Mouse (Mus musculus) left cerebral cortex, postnatal 14 days (tissue): ENCODE measurements around the gene Slc15a1. TPM values are rescaled to one million over a fixed set of nuclear protein-coding genes. Genes with fewer than 3 reads are reported as not detected.
"Not testable (repeated sequence)": the region's sequence is repeated elsewhere in the genome, so short reads cannot be mapped to it uniquely, and the experiment has no call there.

Experiments
- DNase-seq, 2 experiments: peaks; one replicate each; pipeline ENCODE4 v3.0.0; 2021 to 2022; ENCODE audit warnings: low spot score in 2 of 2, mixed read lengths in 1 of 2
- intact Hi-C: fragments of 180-260 bp; cut with DNase I; formaldehyde crosslinking; loops from one replicate; pipeline ENCODE4 v1.15.1; 2025
- total RNA-seq, 2 experiments: library from RNA; stranded (reverse); gene quantifications; 2 replicates each; pipeline ENCODE4 v1.2.3; 2021

The Slc15a1 gene
- total RNA-seq, 2 experiments from 2014 or later: 0.11 TPM

DNA sequence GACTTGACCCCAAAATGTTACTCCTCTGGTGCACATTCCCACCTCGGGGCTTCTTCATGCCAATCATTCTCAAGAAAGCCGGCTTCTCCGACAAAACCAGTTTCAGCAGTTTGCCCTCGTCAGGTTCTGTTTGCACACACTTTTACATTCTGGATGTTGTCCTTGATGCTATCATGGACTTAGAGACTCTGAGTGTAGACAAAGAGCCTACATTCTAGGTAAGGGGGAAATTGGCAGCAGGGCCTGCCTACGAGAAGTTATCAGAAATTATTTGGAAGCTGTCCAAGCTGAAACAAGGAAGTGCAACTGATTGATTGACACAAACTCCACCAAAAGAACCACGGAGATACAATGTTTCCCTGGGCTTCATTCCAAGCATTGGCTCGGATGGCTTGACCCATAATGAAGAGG lies 81.7 kb downstream of the Slc15a1 start:
- DNase-seq: no peak
- intact Hi-C loops: no loop called here

GRCm38 (mm10) chr14:121422664-121423340 lies 82.2 kb downstream of the Slc15a1 start:
- intact Hi-C loops: no loop called here
- no peak for DNase-seq

DNA sequence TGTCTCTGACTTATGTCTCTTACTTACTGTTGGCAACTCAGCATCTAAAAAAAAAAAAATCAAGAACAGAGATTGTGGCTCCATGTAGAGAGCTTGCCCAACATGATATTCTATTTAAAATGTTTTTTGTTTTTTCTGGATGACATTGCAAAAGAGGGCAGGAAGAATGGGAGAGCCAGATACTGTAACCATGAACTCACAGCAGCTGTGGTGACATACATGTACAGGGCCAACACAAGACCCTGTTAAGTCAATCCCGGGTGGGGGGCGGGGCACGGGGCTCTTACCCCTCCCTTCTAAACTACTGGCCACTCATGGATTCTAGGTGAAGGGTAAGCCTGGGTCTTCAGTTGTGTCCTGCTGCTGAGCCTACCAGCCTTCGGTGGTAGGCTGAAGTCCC lies 83.1 kb downstream of the Slc15a1 start:
- intact Hi-C loops: no loop called here

GRCm38 (mm10) chr14:121417594-121417993 lies 87.5 kb downstream of the Slc15a1 start:
- peak in 1 of 2 experiments; percentile 12 for DNase-seq
- intact Hi-C loops: no loop called here

More for the DNA sequence above, 83.1 kb downstream of the Slc15a1 start:
- DNase-seq: no peak

DNA sequence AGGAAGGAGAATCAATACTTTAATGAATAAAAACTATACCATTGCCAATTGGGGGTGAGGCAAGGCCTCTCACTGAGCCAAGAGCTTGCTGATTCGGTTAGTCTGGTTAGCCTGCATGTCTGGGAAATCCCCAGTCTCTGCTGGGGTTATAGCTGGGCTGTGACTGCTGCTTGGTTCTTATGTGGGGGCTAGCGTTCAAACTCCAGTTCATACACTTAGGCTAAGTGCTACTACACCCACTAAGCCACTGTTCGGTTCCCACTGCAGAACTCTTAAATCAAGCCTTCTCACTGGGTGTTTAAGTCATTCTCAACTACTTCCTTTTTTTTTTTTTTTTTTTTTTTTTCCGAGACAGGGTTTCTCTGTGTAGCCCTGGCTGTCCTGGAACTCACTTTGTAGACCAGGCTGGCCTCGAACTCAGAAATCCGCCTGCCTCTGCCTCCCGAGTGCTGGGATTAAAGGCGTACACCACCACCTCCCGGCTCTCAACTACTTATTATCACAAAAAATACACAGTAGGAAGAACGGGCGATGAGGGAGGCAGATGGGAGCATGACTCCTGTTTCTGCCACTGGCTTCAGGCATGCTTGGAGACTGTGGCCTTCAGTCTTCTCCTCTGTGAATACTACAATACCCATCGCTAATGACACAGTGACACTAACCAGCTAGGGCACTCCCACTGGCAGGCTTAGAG lies 88.3 kb downstream of the Slc15a1 start:
- no peak for DNase-seq

GRCm38 (mm10) chr14:121414635-121415241 lies 90.3 kb downstream of the Slc15a1 start:
- intact Hi-C loops: no loop called here
- no peak for DNase-seq

More for the DNA sequence above, 88.3 kb downstream of the Slc15a1 start:
- intact Hi-C loops: no loop called here

DNA sequence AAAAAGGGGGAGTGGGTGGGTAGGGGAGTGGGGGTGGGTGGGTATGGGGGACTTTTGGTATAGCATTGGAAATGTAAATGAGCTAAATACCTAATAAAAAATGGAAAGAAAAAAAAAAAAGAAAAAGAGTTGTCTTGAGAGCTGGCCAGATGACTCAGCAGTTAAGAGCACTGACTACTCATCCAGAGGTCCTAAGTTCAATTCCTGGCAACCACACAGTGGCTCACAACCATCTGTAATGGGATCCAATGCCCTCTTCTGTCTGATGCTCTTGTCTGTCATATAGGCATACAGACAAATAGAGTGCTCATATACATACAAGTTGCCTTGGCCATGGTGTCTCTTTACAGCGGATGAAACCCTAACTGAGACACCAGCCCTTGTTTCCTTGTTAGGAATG lies 91.3 kb downstream of the Slc15a1 start:
- intact Hi-C loops, DNase-seq: not testable (repeated sequence)

Other genes with a start within 250 kb of the Slc15a1 start
- gene Stk24, start 125.2 kb downstream of the Slc15a1 start, total RNA-seq: 10 to 100 TPM; 49.5 to 50.0 TPM